Mouse (Mus musculus) cerebral cortex, adult 2 months (tissue): ENCODE results near the gene Acsl3.

Experiments used
- WGBS: fragments of 180-500 bp; shearing (Covaris S2); methylation state at CpG from one replicate; pipeline ENCODE4 v1.1.7; 2018; 5-methylcytosine and 5-hydroxymethylcytosine counted together

Acsl3 gene

GRCm38 (mm10) chr1:78745230-78745777 is 87.7 kb downstream of the Acsl3 start:
- WGBS: 23% methylated on average over 5 of the region's 5 CpGs
